Mouse (Mus musculus): ENCODE measurements around the gene Olfr1222. TPM values are rescaled to one million over a fixed set of nuclear protein-coding genes. Genes with fewer than 3 reads are reported as not detected.
"Not testable (repeated sequence)": the region's sequence is repeated elsewhere in the genome, so short reads cannot be mapped to it uniquely, and the experiment has no call there.

The Olfr1222 gene
- not detected in 2 replicates for polyA plus RNA-seq (2014; fragmentation: Nextera tagmentation; extraction: Ambion mirVana)

- H3K9me3 ChIP-seq (ENCODE audit: control insufficient read depth, low read length), result no peaks in the 10 kb centered on the region
- H3K27ac ChIP-seq (ENCODE audit: low read depth, low read length), result no peak within 1 kb of the TSS
- H3K4me3 ChIP-seq (ENCODE audit: low read depth, low read length), result no peak within 1 kb of the TSS
- H3K4me1 ChIP-seq (replicated peaks; ENCODE audit: control insufficient read depth, insufficient read depth, low read length), result no peaks in the 10 kb centered on the region
- WGBS, result 85% methylated on average over 3 of the region's 3 CpGs
- H3K27me3 ChIP-seq (ENCODE audit: control insufficient read depth, insufficient read depth, low read length), result no peaks in the 10 kb centered on the region
- H3K4me2 ChIP-seq (replicated peaks; ENCODE audit: low read depth, low read length), result no peak within 1 kb of the TSS
- no peak within 1 kb of the TSS for H3K9ac ChIP-seq (ENCODE audit: low read depth, low read length)
- no peaks in the 10 kb centered on the region for H3K36me3 ChIP-seq (ENCODE audit: control insufficient read depth, insufficient read depth, low read length)
- no peak for DNase-seq (ENCODE audit: low spot score)
- ATAC-seq (ENCODE audit: low FRiP score), result no peak
These were observed at the start of gene Olfr1222 for GRCm38 (mm10) chr2:89132954-89133353. Gene Olfr1222 (minus strand): TSS chr2:89133054.

DNA sequence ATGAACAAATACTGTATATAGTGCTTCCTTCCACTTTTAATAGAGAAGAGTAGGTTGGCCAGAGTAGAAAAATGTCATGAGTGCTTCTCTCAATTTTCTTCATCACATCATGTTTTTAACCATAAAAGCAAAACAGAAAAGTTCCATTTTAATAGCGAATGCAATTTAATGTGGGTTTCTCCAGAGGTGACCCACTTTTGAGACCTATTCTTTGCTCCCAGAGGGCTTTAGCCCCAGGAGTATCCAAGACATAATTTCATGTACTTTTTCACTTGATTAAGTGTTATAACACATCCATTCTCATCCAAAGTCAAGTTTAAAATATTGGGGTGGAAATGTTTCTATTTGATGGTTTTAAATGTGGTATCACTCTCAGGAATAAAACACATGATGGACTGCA, 41.7 kb upstream of the Olfr1222 start, which contains the start of gene Olfr1225:
Gene Olfr1225 (minus strand): TSS at position 101 of the 400 bp plus-strand sequence.
- 90% methylated on average over 1 of the region's 1 CpGs for WGBS

GRCm38 (mm10) chr2:89164711-89165110, 31.9 kb upstream of the Olfr1222 start:
- not testable (repeated sequence) for ATAC-seq (ENCODE audit: low FRiP score); H3K4me1 ChIP-seq (replicated peaks; ENCODE audit: control insufficient read depth, insufficient read depth, low read length); H3K4me3 ChIP-seq (ENCODE audit: low read depth, low read length); H3K9me3 ChIP-seq (ENCODE audit: control insufficient read depth, low read length); H3K36me3 ChIP-seq (ENCODE audit: control insufficient read depth, insufficient read depth, low read length); H3K27me3 ChIP-seq (ENCODE audit: control insufficient read depth, insufficient read depth, low read length); H3K27ac ChIP-seq (ENCODE audit: low read depth, low read length); H3K9ac ChIP-seq (ENCODE audit: low read depth, low read length); H3K4me2 ChIP-seq (replicated peaks; ENCODE audit: low read depth, low read length); DNase-seq (ENCODE audit: low spot score)
- 92% methylated on average over 4 of the region's 4 CpGs for WGBS

More for the DNA sequence above, 41.7 kb upstream of the Olfr1222 start, which contains the start of gene Olfr1225:
- Histone ChIP-seq H3K4me2 (replicated peaks; ENCODE audit: low read depth, low read length) (no peak within 1 kb of the TSS), H3K4me1 (replicated peaks; ENCODE audit: control insufficient read depth, insufficient read depth, low read length) (no peaks in the 10 kb centered on the region), H3K36me3 (ENCODE audit: control insufficient read depth, insufficient read depth, low read length) (no peaks in the 10 kb centered on the region), H3K9me3 (ENCODE audit: control insufficient read depth, low read length) (no peaks in the 10 kb centered on the region), H3K9ac (ENCODE audit: low read depth, low read length) (no peak within 1 kb of the TSS), H3K27ac (ENCODE audit: low read depth, low read length) (no peak within 1 kb of the TSS), H3K27me3 (ENCODE audit: control insufficient read depth, insufficient read depth, low read length) (no peaks in the 10 kb centered on the region), H3K4me3 (ENCODE audit: low read depth, low read length) (no peak within 1 kb of the TSS)
- no peak for DNase-seq (ENCODE audit: low spot score)
- no peak for ATAC-seq (ENCODE audit: low FRiP score)

DNA sequence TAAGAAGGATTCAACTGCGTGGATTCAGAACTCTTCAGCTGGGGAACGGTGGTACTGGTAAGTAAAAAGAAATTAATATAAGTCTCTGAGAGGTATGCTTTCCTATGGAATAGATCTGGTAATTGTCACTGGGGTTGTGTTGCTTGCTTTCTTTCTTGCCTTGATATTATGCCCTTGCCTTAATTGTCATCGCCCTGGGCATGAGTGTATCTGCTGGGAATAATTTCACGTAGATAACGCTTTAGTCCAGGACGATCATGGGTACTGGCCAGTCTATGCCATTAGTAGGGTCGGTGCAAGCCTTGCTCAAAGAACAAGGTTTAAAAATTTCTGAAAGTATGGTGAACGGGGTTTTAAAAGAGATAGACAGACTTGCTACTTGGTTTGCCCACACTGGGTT, 31.1 kb upstream of the Olfr1222 start, which contains the start of gene Olfr1224-ps1:
Gene Olfr1224-ps1 (minus strand): TSS at position 101 of the 400 bp plus-strand sequence.
- H3K27me3 ChIP-seq (ENCODE audit: control insufficient read depth, insufficient read depth, low read length); H3K9ac ChIP-seq (ENCODE audit: low read depth, low read length); H3K4me3 ChIP-seq (ENCODE audit: low read depth, low read length); DNase-seq (ENCODE audit: low spot score); H3K27ac ChIP-seq (ENCODE audit: low read depth, low read length); ATAC-seq (ENCODE audit: low FRiP score); H3K9me3 ChIP-seq (ENCODE audit: control insufficient read depth, low read length); H3K4me1 ChIP-seq (replicated peaks; ENCODE audit: control insufficient read depth, insufficient read depth, low read length); H3K4me2 ChIP-seq (replicated peaks; ENCODE audit: low read depth, low read length); H3K36me3 ChIP-seq (ENCODE audit: control insufficient read depth, insufficient read depth, low read length): not testable (repeated sequence)
- 96% methylated on average over 8 of the region's 8 CpGs for WGBS

DNA sequence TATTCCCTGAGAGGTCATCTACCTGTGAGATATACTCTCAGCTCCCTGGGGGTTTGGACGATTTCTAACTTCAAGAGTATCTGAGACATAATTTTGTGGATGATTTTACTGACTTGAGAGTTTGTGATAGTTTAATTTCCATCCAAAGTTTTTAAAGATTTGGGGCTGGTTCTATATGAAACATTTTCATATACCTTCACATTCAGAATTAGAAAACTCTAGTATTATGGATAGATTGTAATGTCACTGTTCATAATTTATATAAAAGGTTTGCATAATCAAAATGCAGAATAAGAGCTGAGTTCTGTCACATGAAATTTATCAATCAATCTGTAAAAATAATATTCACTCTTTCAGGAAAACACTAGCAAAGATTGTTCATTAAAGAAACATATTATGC, 18.6 kb upstream of the Olfr1222 start, which contains the start of gene Olfr1223:
Gene Olfr1223 (minus strand): TSS at position 101 of the 400 bp plus-strand sequence.
- Histone ChIP-seq H3K27me3 (ENCODE audit: control insufficient read depth, insufficient read depth, low read length) (no peaks in the 10 kb centered on the region), H3K4me1 (replicated peaks; ENCODE audit: control insufficient read depth, insufficient read depth, low read length) (no peaks in the 10 kb centered on the region), H3K9me3 (ENCODE audit: control insufficient read depth, low read length) (no peaks in the 10 kb centered on the region), H3K27ac (ENCODE audit: low read depth, low read length) (no peak within 1 kb of the TSS), H3K9ac (ENCODE audit: low read depth, low read length) (no peak within 1 kb of the TSS), H3K4me2 (replicated peaks; ENCODE audit: low read depth, low read length) (no peak within 1 kb of the TSS), H3K36me3 (ENCODE audit: control insufficient read depth, insufficient read depth, low read length) (no peaks in the 10 kb centered on the region), H3K4me3 (ENCODE audit: low read depth, low read length) (no peak within 1 kb of the TSS)
- WGBS, result 67% methylated on average over 1 of the region's 1 CpGs
- DNase-seq (ENCODE audit: low spot score), result no peak
- no peak for ATAC-seq (ENCODE audit: low FRiP score)

DNA sequence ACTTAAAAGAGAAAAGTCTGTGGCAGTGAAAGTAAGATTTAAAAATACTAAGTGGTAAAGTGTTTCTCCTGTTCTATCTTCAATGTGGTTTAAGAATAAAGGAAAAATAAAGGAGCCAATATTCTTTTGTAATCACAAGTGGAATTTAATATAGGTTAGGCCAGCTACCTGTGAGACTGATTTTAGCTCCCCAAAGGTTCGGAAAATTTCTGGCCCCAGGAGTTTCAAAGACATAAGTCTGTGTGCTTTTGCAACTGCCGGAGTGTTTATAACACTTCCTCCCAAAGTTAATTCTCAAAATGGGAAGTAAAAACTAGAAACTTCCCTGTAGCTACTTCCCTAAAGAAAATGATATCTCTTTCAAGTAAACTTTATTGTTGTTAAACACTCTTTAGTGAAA, 15.7 kb downstream of the Olfr1222 start, which contains the start of gene Olfr1221:
Gene Olfr1221 (minus strand): TSS at position 101 of the 400 bp plus-strand sequence.
- DNase-seq (ENCODE audit: low spot score) (no peak), ATAC-seq (ENCODE audit: low FRiP score) (no peak)
- H3K27ac ChIP-seq (ENCODE audit: low read depth, low read length), result no peak within 1 kb of the TSS
- no peak within 1 kb of the TSS for H3K9ac ChIP-seq (ENCODE audit: low read depth, low read length)
- H3K9me3 ChIP-seq (ENCODE audit: control insufficient read depth, low read length), result no peaks in the 10 kb centered on the region
- WGBS, result 92% methylated on average over 2 of the region's 2 CpGs
- H3K27me3 ChIP-seq (ENCODE audit: control insufficient read depth, insufficient read depth, low read length), result no peaks in the 10 kb centered on the region
- no peaks in the 10 kb centered on the region for H3K4me1 ChIP-seq (replicated peaks; ENCODE audit: control insufficient read depth, insufficient read depth, low read length)
- H3K4me3 ChIP-seq (ENCODE audit: low read depth, low read length), result no peak within 1 kb of the TSS
- H3K36me3 ChIP-seq (ENCODE audit: control insufficient read depth, insufficient read depth, low read length), result no peaks in the 10 kb centered on the region
- no peak within 1 kb of the TSS for H3K4me2 ChIP-seq (replicated peaks; ENCODE audit: low read depth, low read length)

- H3K36me3 ChIP-seq (ENCODE audit: control insufficient read depth, insufficient read depth, low read length), result no peaks in the 10 kb centered on the region
- no peak within 1 kb of the TSS for H3K4me3 ChIP-seq (ENCODE audit: low read depth, low read length)
- H3K4me1 ChIP-seq (replicated peaks; ENCODE audit: control insufficient read depth, insufficient read depth, low read length), result no peaks in the 10 kb centered on the region
- no peak within 1 kb of the TSS for H3K9ac ChIP-seq (ENCODE audit: low read depth, low read length)
- no peak within 1 kb of the TSS for H3K27ac ChIP-seq (ENCODE audit: low read depth, low read length)
- no peak within 1 kb of the TSS for H3K4me2 ChIP-seq (replicated peaks; ENCODE audit: low read depth, low read length)
- DNase-seq (ENCODE audit: low spot score) (no peak), ATAC-seq (ENCODE audit: low FRiP score) (no peak)
- 82% methylated on average over 3 of the region's 3 CpGs for WGBS
- H3K27me3 ChIP-seq (ENCODE audit: control insufficient read depth, insufficient read depth, low read length), result no peaks in the 10 kb centered on the region
- H3K9me3 ChIP-seq (ENCODE audit: control insufficient read depth, low read length), result no peaks in the 10 kb centered on the region
These were observed 26.1 kb downstream of the Olfr1222 start, which contains the start of gene Olfr1220 for GRCm38 (mm10) chr2:89106735-89107134. Gene Olfr1220 (minus strand): TSS chr2:89106835.

- no peak overlapping the region for H3K4me3 ChIP-seq (ENCODE audit: low read depth, low read length)
- H3K36me3 ChIP-seq (ENCODE audit: control insufficient read depth, insufficient read depth, low read length), result no peaks in the 10 kb centered on the region
- H3K4me2 ChIP-seq (replicated peaks; ENCODE audit: low read depth, low read length), result no peak overlapping the region
- H3K9me3 ChIP-seq (ENCODE audit: control insufficient read depth, low read length), result no peaks in the 10 kb centered on the region
- H3K27ac ChIP-seq (ENCODE audit: low read depth, low read length), result no peak overlapping the region
- no peak overlapping the region for H3K9ac ChIP-seq (ENCODE audit: low read depth, low read length)
- no peaks in the 10 kb centered on the region for H3K27me3 ChIP-seq (ENCODE audit: control insufficient read depth, insufficient read depth, low read length)
- H3K4me1 ChIP-seq (replicated peaks; ENCODE audit: control insufficient read depth, insufficient read depth, low read length), result no peaks in the 10 kb centered on the region
- no peak for ATAC-seq (ENCODE audit: low FRiP score)
- no peak for DNase-seq (ENCODE audit: low spot score)
These were observed 27.2 kb downstream of the Olfr1222 start for GRCm38 (mm10) chr2:89105651-89106050.

- no peaks in the 10 kb centered on the region for H3K4me1 ChIP-seq (replicated peaks; ENCODE audit: control insufficient read depth, insufficient read depth, low read length)
- H3K9me3 ChIP-seq (ENCODE audit: control insufficient read depth, low read length), result no peaks in the 10 kb centered on the region
- 94% methylated on average over 1 of the region's 1 CpGs for WGBS
- DNase-seq (ENCODE audit: low spot score) (no peak), ATAC-seq (ENCODE audit: low FRiP score) (no peak)
- no peaks in the 10 kb centered on the region for H3K27me3 ChIP-seq (ENCODE audit: control insufficient read depth, insufficient read depth, low read length)
- H3K9ac ChIP-seq (ENCODE audit: low read depth, low read length), result no peak overlapping the region
- no peak overlapping the region for H3K4me2 ChIP-seq (replicated peaks; ENCODE audit: low read depth, low read length)
- H3K36me3 ChIP-seq (ENCODE audit: control insufficient read depth, insufficient read depth, low read length), result no peaks in the 10 kb centered on the region
- H3K4me3 ChIP-seq (ENCODE audit: low read depth, low read length), result no peak overlapping the region
- H3K27ac ChIP-seq (ENCODE audit: low read depth, low read length), result no peak overlapping the region
These were observed 39.0 kb downstream of the Olfr1222 start for GRCm38 (mm10) chr2:89093848-89094247.

Measured in hindbrain, embryonic 11.5 days (tissue).